Mouse (Mus musculus) limb, embryonic 14.5 days (tissue): ENCODE results near the gene Rflnb. TPM values are rescaled to one million over a fixed set of nuclear protein-coding genes. Genes with fewer than 3 reads are reported as not detected.

Source experiments
- ATAC-seq: fragments of 200-750 bp; cut with Nextera tagmentation; 2 replicates; pipeline ENCODE4 v1.8.0; 2017; ENCODE audit warnings: low read depth, moderate number of reproducible peaks, moderate TSS enrichment; ENCODE audit not compliant: low FRiP score
- DNase-seq: peaks from one replicate; pipeline ENCODE4 v3.0.0-alpha.2; 2015; ENCODE audit warnings: low spot score
- H3K27ac ChIP-seq: fragments of 300-500 bp; sonication (generic); replicated peaks from 2 replicates; pipeline ENCODE4 v1.5.1; 2014; ENCODE audit warnings: low read depth, mild to moderate bottlenecking, low read length, moderate library complexity, mixed read lengths
- H3K27me3 ChIP-seq: fragments of 300-500 bp; sonication (generic); 2 replicates; pipeline ENCODE4 v1.6.1; 2014; ENCODE audit warnings: low read length, mixed read lengths; ENCODE audit not compliant: control insufficient read depth, insufficient read depth
- H3K36me3 ChIP-seq: fragments of 300-500 bp; sonication (generic); 2 replicates; pipeline ENCODE4 v1.6.1; 2014; ENCODE audit warnings: mild to moderate bottlenecking, low read length, moderate library complexity, mixed read lengths; ENCODE audit not compliant: control insufficient read depth, insufficient read depth
- H3K4me1 ChIP-seq: fragments of 300-500 bp; sonication (generic); 2 replicates; pipeline ENCODE4 v1.6.1; 2014; ENCODE audit warnings: antibody characterized with exemption, low read length, mixed read lengths; ENCODE audit not compliant: control insufficient read depth, insufficient read depth
- H3K4me2 ChIP-seq: fragments of 300-500 bp; sonication (generic); replicated peaks from 2 replicates; pipeline ENCODE4 v1.6.1; 2014; ENCODE audit warnings: low read depth, mild to moderate bottlenecking, low read length, moderate library complexity; ENCODE audit not compliant: severe bottlenecking
- H3K4me3 ChIP-seq: fragments of 300-500 bp; sonication (generic); replicated peaks from 2 replicates; pipeline ENCODE4 v1.5.1; 2014; ENCODE audit warnings: low read length
- H3K9ac ChIP-seq: fragments of 300-500 bp; sonication (generic); 2 replicates; pipeline ENCODE4 v1.6.1; 2014; ENCODE audit warnings: mild to moderate bottlenecking, low read depth, low read length, moderate library complexity; ENCODE audit not compliant: severe bottlenecking
- H3K9me3 ChIP-seq: fragments of 300-500 bp; sonication (generic); 2 replicates; pipeline ENCODE4 v1.6.1; 2016; ENCODE audit warnings: low read length; ENCODE audit not compliant: control insufficient read depth
- POLR2A ChIP-seq: fragments of 200-500 bp; IDR thresholded peaks from 2 replicates; pipeline ENCODE4 v1.8.0; 2012; ENCODE audit warnings: inconsistent platforms, mild to moderate bottlenecking, moderate library complexity, borderline replicate concordance; ENCODE audit not compliant: insufficient read depth, insufficient read length; ENCODE audit errors: extremely low read depth
- WGBS: fragments of 180-500 bp; shearing (Covaris S2); extraction: QIAGEN DNeasy Blood & Tissue Kit; methylation state at CpG from one replicate; pipeline ENCODE4 v1.1.7; 2014; 5-methylcytosine and 5-hydroxymethylcytosine counted together
- polyA plus RNA-seq, 2 experiments: library from polyadenylated mRNA; depleted of rRNA in 1 of 2; stranded (reverse) in 1 of 2; unstranded in 1 of 2; fragments of >200 nt; fragmentation: Nextera tagmentation in 1 of 2; extraction: Ambion mirVana in 1 of 2; gene quantifications; 2 replicates each; pipeline versions ENCODE4 v1.2.1 to v1.2.3; 2012 to 2014

The Rflnb gene
- polyA plus RNA-seq, 2 experiments, result 28.9 to 52.2 TPM

- no peaks in the 10 kb centered on the region for H3K36me3 ChIP-seq
- H3K9me3 ChIP-seq, result no peaks in the 10 kb centered on the region
- H3K27me3 ChIP-seq, result no peaks in the 10 kb centered on the region
- H3K4me3 ChIP-seq, result no peak overlapping the region
- H3K9ac ChIP-seq, result no peak overlapping the region
- no peak for TF ChIP-seq POLR2A
- peaks cover 4% of the 10 kb centered on the region; the same call in 1 of the 2 replicates for H3K4me1 ChIP-seq
- WGBS, result 89% methylated on average over 5 of the region's 5 CpGs
- no peak overlapping the region for H3K27ac ChIP-seq
- no peak overlapping the region for H3K4me2 ChIP-seq
- DNase-seq, result no peak
- no peak for ATAC-seq
These were observed 24.9 kb upstream of the Rflnb start for GRCm38 (mm10) chr11:76052496-76052895.

DNA sequence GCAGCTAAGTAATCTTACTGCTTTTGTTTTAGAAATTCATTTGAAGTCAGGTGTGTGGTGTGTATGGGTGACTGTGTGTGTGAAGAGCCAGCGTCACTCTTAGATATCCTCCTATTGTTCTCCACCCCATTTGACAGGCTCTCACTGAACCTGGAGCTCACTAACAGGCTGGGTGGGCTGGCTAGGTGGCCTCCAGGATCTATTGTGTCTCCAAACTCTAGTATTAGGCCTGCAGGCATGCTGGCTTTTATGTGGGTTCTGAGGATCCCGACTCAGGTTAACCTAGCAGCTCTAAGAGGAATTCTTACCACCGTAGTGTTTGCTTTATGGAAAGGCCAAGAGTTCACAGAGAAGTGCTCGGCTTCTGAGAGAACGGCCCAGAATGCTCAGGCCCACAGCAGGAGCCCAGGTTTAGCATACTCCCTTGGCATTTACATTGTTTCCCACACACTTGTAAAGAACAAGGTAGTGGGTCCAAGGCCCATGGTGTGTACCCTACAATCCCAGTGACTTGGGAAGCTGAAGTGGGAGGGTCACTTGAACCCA is 23.5 kb upstream of the Rflnb start:
- 40% methylated on average over 5 of the region's 5 CpGs for WGBS
- Histone ChIP-seq H3K4me2 (no peak overlapping the region), H3K4me1 (peaks cover 4% of the 10 kb centered on the region; the same call in 1 of the 2 replicates), H3K4me3 (no peak overlapping the region), H3K9me3 (no peaks in the 10 kb centered on the region), H3K36me3 (peaks cover 8% of the 10 kb centered on the region; the same call in 1 of the 2 replicates), H3K27ac (no peak overlapping the region), H3K9ac (no peak overlapping the region), H3K27me3 (no peaks in the 10 kb centered on the region)
- ATAC-seq (no peak), DNase-seq (no peak)
- no peak for TF ChIP-seq POLR2A

DNA sequence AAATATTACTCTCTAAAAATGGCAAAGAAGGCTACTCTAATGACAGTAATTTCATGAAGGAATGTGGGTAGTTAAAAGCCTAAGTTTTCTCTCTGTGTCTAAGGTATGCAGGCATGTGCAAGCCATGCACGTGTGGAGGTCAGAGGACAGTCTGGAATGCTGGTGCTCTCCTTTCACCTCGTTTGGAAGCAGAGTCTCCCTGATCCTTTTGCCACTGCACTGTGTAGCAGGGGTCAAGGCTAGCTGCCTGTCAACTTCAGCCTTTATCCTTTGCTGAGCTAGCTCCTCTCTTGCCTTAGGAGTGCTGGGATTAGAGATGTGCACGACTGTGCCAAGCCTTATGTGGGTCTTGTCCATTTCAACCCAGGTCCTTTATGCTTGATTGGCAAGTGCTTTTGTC is 22.9 kb upstream of the Rflnb start:
- DNase-seq (no peak), ATAC-seq (no peak)
- no peak for TF ChIP-seq POLR2A
- H3K27ac ChIP-seq, result no peak overlapping the region
- no peaks in the 10 kb centered on the region for H3K27me3 ChIP-seq
- no peak overlapping the region for H3K9ac ChIP-seq
- H3K4me1 ChIP-seq, result peaks cover 4% of the 10 kb centered on the region; the same call in 1 of the 2 replicates
- peaks cover 13% of the 10 kb centered on the region; the same call in 1 of the 2 replicates for H3K36me3 ChIP-seq
- H3K4me2 ChIP-seq, result no peak overlapping the region
- no peaks in the 10 kb centered on the region for H3K9me3 ChIP-seq
- 43% methylated on average over 3 of the region's 3 CpGs for WGBS
- no peak overlapping the region for H3K4me3 ChIP-seq

DNA sequence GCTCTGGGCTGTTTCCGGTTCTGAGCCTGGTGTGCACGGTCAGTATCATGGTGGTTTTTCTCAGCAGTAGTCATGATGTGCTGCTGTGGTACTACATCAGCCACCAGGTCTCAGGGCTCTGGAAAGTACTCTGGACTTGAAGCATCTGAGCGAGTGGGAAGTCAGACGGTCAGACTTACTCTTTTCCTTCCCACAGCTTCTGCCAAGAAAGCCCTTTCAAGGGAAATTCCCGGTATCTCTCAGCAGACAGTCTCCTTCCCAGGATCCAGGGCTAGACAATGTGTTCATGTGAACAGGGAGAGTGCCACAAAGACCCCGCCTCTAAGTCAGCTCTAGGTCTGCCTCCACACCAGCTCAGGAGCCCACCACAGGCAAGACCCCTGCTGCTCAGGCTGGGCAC is 17.8 kb upstream of the Rflnb start:
- ATAC-seq (no peak), DNase-seq (no peak)
- WGBS, result 91% methylated on average over 6 of the region's 6 CpGs
- no peaks in the 10 kb centered on the region for H3K9me3 ChIP-seq
- peaks cover 11% of the 10 kb centered on the region for H3K4me1 ChIP-seq
- H3K4me2 ChIP-seq, result no peak overlapping the region
- H3K27me3 ChIP-seq, result no peaks in the 10 kb centered on the region
- no peak overlapping the region for H3K4me3 ChIP-seq
- H3K36me3 ChIP-seq, result peaks cover 17% of the 10 kb centered on the region
- no peak overlapping the region for H3K27ac ChIP-seq
- no peak for TF ChIP-seq POLR2A
- H3K9ac ChIP-seq, result no peak overlapping the region

DNA sequence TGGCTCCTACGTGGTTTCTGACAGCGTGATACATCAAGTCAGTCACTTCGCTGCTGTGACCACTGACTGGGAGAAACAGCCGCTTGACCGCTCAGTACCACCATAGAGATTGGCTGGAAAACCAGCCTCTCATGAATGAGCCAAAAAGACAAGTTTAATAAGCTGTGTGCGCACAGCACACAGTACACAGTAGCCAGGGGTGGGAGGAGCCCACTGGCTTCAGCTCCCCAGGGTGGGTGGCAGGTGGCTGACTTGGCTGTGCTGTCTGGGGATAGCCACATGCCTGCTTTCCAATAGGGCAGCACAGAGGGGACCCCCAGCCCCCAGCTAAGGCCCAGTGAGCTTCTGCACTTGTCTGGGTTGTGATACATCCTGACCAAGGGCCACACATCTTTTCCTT is 16.9 kb upstream of the Rflnb start:
- 82% methylated on average over 6 of the region's 6 CpGs for WGBS
- no peak overlapping the region for H3K27ac ChIP-seq

More for the DNA sequence above, 16.9 kb upstream of the Rflnb start:
- Histone ChIP-seq H3K36me3 (peaks cover 17% of the 10 kb centered on the region), H3K4me1 (peaks cover 11% of the 10 kb centered on the region), H3K9me3 (no peaks in the 10 kb centered on the region), H3K4me2 (no peak overlapping the region), H3K9ac (no peak overlapping the region), H3K27me3 (no peaks in the 10 kb centered on the region), H3K4me3 (no peak overlapping the region)
- DNase-seq (no peak), ATAC-seq (no peak)
- no peak for TF ChIP-seq POLR2A
